Mouse (Mus musculus): ENCODE measurements around the gene Tmem114. TPM values are rescaled to one million over a fixed set of nuclear protein-coding genes. Genes with fewer than 3 reads are reported as not detected.

The Tmem114 gene
- polyA plus RNA-seq, 1 experiment from 2014 or later = not detected

GRCm38 (mm10) chr16:8394946-8395345, 30.0 kb downstream of the Tmem114 start:
- H3K4me3 ChIP-seq (ENCODE audit: low read depth, low read length) = no peak overlapping the region

DNA sequence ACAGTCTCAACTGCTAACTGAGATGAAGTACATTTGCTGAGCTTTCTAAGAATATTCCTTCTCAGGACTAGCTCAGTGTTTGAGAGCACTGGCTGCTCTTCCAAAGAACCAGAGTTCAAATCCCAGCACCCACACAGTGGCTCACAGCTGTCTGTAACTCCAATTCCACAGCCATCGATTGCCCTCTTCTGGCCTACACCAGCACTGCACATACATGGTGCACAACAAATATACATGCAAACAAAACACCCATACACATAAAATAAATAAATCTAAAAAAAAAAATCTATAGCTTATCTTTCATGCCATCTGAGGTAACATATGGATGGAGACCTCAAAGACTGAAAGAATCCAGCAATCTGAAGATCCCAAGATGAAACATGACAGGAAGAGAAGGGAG, 36.4 kb downstream of the Tmem114 start:
- Histone ChIP-seq H3K9ac (ENCODE audit: low read length) (no peak overlapping the region), H3K27ac (ENCODE audit: low read depth, low read length) (no peak overlapping the region), H3K4me2 (ENCODE audit: low read length) (no peak overlapping the region), H3K9me3 (replicated peaks; ENCODE audit: control insufficient read depth, low read length) (no peaks in the 10 kb centered on the region), H3K27me3 (replicated peaks; ENCODE audit: control insufficient read depth, insufficient read depth, low read length) (no peaks in the 10 kb centered on the region), H3K4me1 (ENCODE audit: control insufficient read depth, insufficient read depth, low read length) (no peaks in the 10 kb centered on the region), H3K36me3 (ENCODE audit: control insufficient read depth, insufficient read depth, low read length) (no peaks in the 10 kb centered on the region), H3K4me3 (ENCODE audit: low read depth, low read length) (no peak overlapping the region)
- ATAC-seq = no peak
- WGBS = 95% methylated on average over 1 of the region's 1 CpGs
- DNase-seq (ENCODE audit: low spot score) = no peak

More at GRCm38 (mm10) chr16:8394946-8395345, 30.0 kb downstream of the Tmem114 start:
- H3K4me1 ChIP-seq (ENCODE audit: control insufficient read depth, insufficient read depth, low read length) = no peaks in the 10 kb centered on the region
- ATAC-seq (no peak), DNase-seq (ENCODE audit: low spot score) (no peak)
- no peak overlapping the region for H3K9ac ChIP-seq (ENCODE audit: low read length)
- H3K9me3 ChIP-seq (replicated peaks; ENCODE audit: control insufficient read depth, low read length) = no peaks in the 10 kb centered on the region
- no peak overlapping the region for H3K4me2 ChIP-seq (ENCODE audit: low read length)
- no peak overlapping the region for H3K27ac ChIP-seq (ENCODE audit: low read depth, low read length)
- no peaks in the 10 kb centered on the region for H3K36me3 ChIP-seq (ENCODE audit: control insufficient read depth, insufficient read depth, low read length)
- H3K27me3 ChIP-seq (replicated peaks; ENCODE audit: control insufficient read depth, insufficient read depth, low read length) = no peaks in the 10 kb centered on the region

- DNase-seq (ENCODE audit: low spot score) (no peak), ATAC-seq (no peak)
- Histone ChIP-seq H3K27ac (ENCODE audit: low read depth, low read length) (no peak overlapping the region), H3K36me3 (ENCODE audit: control insufficient read depth, insufficient read depth, low read length) (no peaks in the 10 kb centered on the region), H3K4me2 (ENCODE audit: low read length) (no peak overlapping the region), H3K4me1 (ENCODE audit: control insufficient read depth, insufficient read depth, low read length) (no peaks in the 10 kb centered on the region), H3K4me3 (ENCODE audit: low read depth, low read length) (no peak overlapping the region), H3K27me3 (replicated peaks; ENCODE audit: control insufficient read depth, insufficient read depth, low read length) (no peaks in the 10 kb centered on the region), H3K9me3 (replicated peaks; ENCODE audit: control insufficient read depth, low read length) (no peaks in the 10 kb centered on the region), H3K9ac (ENCODE audit: low read length) (no peak overlapping the region)
- 76% methylated on average over 6 of the region's 6 CpGs for WGBS
These were observed 38.5 kb downstream of the Tmem114 start for GRCm38 (mm10) chr16:8386386-8386785.

DNA sequence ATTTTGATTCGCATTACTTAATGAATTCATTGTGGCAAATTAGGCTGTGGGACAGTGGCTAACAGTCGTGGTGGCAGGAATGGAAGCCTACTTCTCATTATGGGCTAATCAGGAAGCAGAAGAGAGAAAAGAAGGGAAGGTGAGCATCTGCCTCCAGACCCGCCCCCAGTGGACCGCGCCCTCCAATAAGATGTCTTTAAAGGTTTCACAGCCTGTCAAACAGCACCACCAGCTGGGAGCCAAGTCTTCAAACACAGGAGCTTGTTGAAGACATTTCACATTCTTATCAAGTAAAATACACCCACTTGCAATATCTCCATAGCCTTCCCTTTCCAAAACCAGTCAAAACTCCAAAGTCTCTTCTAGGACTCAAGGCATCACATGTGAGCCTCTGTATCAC, 39.3 kb downstream of the Tmem114 start:
- H3K4me3 ChIP-seq (ENCODE audit: low read depth, low read length) = no peak overlapping the region
- no peak overlapping the region for H3K9ac ChIP-seq (ENCODE audit: low read length)
- H3K27me3 ChIP-seq (replicated peaks; ENCODE audit: control insufficient read depth, insufficient read depth, low read length) = no peaks in the 10 kb centered on the region
- 72% methylated on average over 5 of the region's 5 CpGs for WGBS
- no peaks in the 10 kb centered on the region for H3K36me3 ChIP-seq (ENCODE audit: control insufficient read depth, insufficient read depth, low read length)
- no peak overlapping the region for H3K4me2 ChIP-seq (ENCODE audit: low read length)
- ATAC-seq (no peak), DNase-seq (ENCODE audit: low spot score) (no peak)
- no peaks in the 10 kb centered on the region for H3K9me3 ChIP-seq (replicated peaks; ENCODE audit: control insufficient read depth, low read length)
- no peak overlapping the region for H3K27ac ChIP-seq (ENCODE audit: low read depth, low read length)
- H3K4me1 ChIP-seq (ENCODE audit: control insufficient read depth, insufficient read depth, low read length) = no peaks in the 10 kb centered on the region

- Histone ChIP-seq H3K9me3 (replicated peaks; ENCODE audit: control insufficient read depth, low read length) (no peaks in the 10 kb centered on the region), H3K4me2 (ENCODE audit: low read length) (no peak overlapping the region), H3K27ac (ENCODE audit: low read depth, low read length) (no peak overlapping the region), H3K4me1 (ENCODE audit: control insufficient read depth, insufficient read depth, low read length) (no peaks in the 10 kb centered on the region), H3K9ac (ENCODE audit: low read length) (no peak overlapping the region), H3K36me3 (ENCODE audit: control insufficient read depth, insufficient read depth, low read length) (no peaks in the 10 kb centered on the region), H3K27me3 (replicated peaks; ENCODE audit: control insufficient read depth, insufficient read depth, low read length) (no peaks in the 10 kb centered on the region), H3K4me3 (ENCODE audit: low read depth, low read length) (no peak overlapping the region)
- ATAC-seq = no peak
- DNase-seq (ENCODE audit: low spot score) = no peak
- WGBS = 66% methylated on average over 10 of the region's 10 CpGs
These were observed 40.2 kb downstream of the Tmem114 start for GRCm38 (mm10) chr16:8384772-8385171.

DNA sequence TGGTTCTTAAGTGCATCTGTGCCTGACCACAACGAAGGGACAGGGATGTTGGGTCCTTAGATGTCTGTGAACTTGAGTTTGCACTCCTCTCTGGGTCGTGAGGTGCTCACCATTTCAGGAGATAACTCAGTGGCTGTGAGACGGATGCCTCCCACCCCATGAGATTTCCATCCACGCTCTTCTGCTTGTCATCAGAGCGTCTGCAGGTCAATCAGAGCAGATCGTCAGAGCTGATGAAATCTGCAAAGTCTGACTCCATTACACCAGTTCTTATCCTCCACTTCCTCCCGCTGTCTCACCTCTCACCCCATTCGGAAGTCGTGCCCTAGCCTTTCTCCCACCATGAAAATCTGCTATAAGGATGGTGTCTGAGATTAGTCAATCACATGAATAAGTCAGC, 41.5 kb downstream of the Tmem114 start:
- Histone ChIP-seq H3K27me3 (replicated peaks; ENCODE audit: control insufficient read depth, insufficient read depth, low read length) (no peaks in the 10 kb centered on the region), H3K4me2 (ENCODE audit: low read length) (no peak overlapping the region), H3K36me3 (ENCODE audit: control insufficient read depth, insufficient read depth, low read length) (no peaks in the 10 kb centered on the region), H3K9ac (ENCODE audit: low read length) (no peak overlapping the region), H3K9me3 (replicated peaks; ENCODE audit: control insufficient read depth, low read length) (no peaks in the 10 kb centered on the region), H3K4me1 (ENCODE audit: control insufficient read depth, insufficient read depth, low read length) (no peaks in the 10 kb centered on the region), H3K4me3 (ENCODE audit: low read depth, low read length) (no peak overlapping the region), H3K27ac (ENCODE audit: low read depth, low read length) (no peak overlapping the region)
- DNase-seq (ENCODE audit: low spot score) (no peak), ATAC-seq (no peak)
- WGBS = 82% methylated on average over 9 of the region's 9 CpGs

DNA sequence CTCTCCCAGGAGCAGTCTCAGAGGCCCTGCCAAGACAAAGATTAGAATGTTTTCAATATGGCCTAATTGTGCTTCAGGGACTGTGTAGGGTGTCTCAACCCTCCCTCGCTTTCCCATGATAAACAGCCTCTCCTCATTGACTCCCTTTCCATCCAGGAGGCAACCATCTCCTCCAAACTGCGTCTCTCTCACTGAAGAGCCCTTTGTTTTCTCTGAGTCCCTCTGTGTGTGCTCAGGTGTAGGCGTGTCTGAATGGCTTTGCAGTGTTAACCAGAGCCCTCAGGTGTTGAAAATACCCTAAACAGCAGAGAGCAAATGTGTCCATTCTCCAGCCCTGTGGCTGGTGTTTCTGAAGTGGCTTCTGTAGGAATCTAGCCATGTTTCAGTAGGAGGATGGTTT, 61.9 kb downstream of the Tmem114 start:
- Histone ChIP-seq H3K4me1 (ENCODE audit: control insufficient read depth, insufficient read depth, low read length) (no peaks in the 10 kb centered on the region), H3K27me3 (replicated peaks; ENCODE audit: control insufficient read depth, insufficient read depth, low read length) (no peaks in the 10 kb centered on the region), H3K27ac (ENCODE audit: low read depth, low read length) (no peak overlapping the region), H3K36me3 (ENCODE audit: control insufficient read depth, insufficient read depth, low read length) (no peaks in the 10 kb centered on the region), H3K4me2 (ENCODE audit: low read length) (no peak overlapping the region), H3K4me3 (ENCODE audit: low read depth, low read length) (no peak overlapping the region), H3K9ac (ENCODE audit: low read length) (no peak overlapping the region), H3K9me3 (replicated peaks; ENCODE audit: control insufficient read depth, low read length) (no peaks in the 10 kb centered on the region)
- ATAC-seq (no peak), DNase-seq (ENCODE audit: low spot score) (no peak)
- 77% methylated on average over 3 of the region's 3 CpGs for WGBS

Other genes with a start within 250 kb of the Tmem114 start
- 43.9 and 48.6 TPM in 2 replicates for gene Mettl22, start 45.7 kb upstream of the Tmem114 start, polyA plus RNA-seq (2014; fragmentation: Nextera tagmentation; extraction: Ambion mirVana)
- gene Abat, start 88.3 kb upstream of the Tmem114 start, polyA plus RNA-seq (2014; fragmentation: Nextera tagmentation; extraction: Ambion mirVana) = 34.9 and 36.0 TPM in 2 replicates
- gene Pmm2, start 212.5 kb upstream of the Tmem114 start, polyA plus RNA-seq (2014; fragmentation: Nextera tagmentation; extraction: Ambion mirVana) = 34.7 and 36.3 TPM in 2 replicates
- gene Tmem186, start 212.6 kb upstream of the Tmem114 start, polyA plus RNA-seq (2014; fragmentation: Nextera tagmentation; extraction: Ambion mirVana) = 14.8 TPM in 2 replicates
- 84.0 and 95.0 TPM in 2 replicates for gene Carhsp1, start 247.0 kb upstream of the Tmem114 start, polyA plus RNA-seq (2014; fragmentation: Nextera tagmentation; extraction: Ambion mirVana)

Measured in forebrain, embryonic 14.5 days (tissue).